Mouse (Mus musculus) kidney, adult 2 months (tissue): Measurements from ENCODE around the gene Pde4d. TPM values are rescaled to one million over a fixed set of nuclear protein-coding genes. Genes with fewer than 3 reads are reported as not detected.

Experiments
- DNase-seq: peaks from one replicate; pipeline ENCODE4 v3.0.0; 2021
- H3K27ac ChIP-seq: fragments of 200-500 bp; 2 replicates; pipeline ENCODE4 v1.5.1; 2012; ENCODE audit warnings: low read depth, low read length, control low read depth, inconsistent platforms; ENCODE audit not compliant: insufficient read depth
- H3K27me3 ChIP-seq: fragments of 200-500 bp; replicated peaks from 2 replicates; pipeline ENCODE4 v1.6.1; 2012; ENCODE audit warnings: mild to moderate bottlenecking, moderate library complexity, low read length, inconsistent platforms; ENCODE audit not compliant: control insufficient read depth, insufficient read depth
- H3K36me3 ChIP-seq: fragments of 200-500 bp; 2 replicates; pipeline ENCODE4 v1.6.1; 2012; ENCODE audit warnings: mild to moderate bottlenecking, moderate library complexity, low read length, inconsistent platforms; ENCODE audit not compliant: control insufficient read depth, insufficient read depth
- H3K4me1 ChIP-seq: fragments of 200-500 bp; 2 replicates; pipeline ENCODE4 v1.6.1; 2011; ENCODE audit warnings: low read length; ENCODE audit not compliant: control insufficient read depth, insufficient read depth
- H3K4me3 ChIP-seq: fragments of 200-500 bp; 2 replicates; pipeline ENCODE4 v1.5.1; 2011; ENCODE audit warnings: mild to moderate bottlenecking, low read depth, low read length, control low read depth; ENCODE audit not compliant: insufficient read depth
- CTCF ChIP-seq: fragments of 200-500 bp; conservative IDR thresholded peaks from 2 replicates; pipeline ENCODE4 v1.5.1; 2011; ENCODE audit warnings: low read depth, mild to moderate bottlenecking, control low read depth, low read length, moderate library complexity, mixed read lengths; ENCODE audit not compliant: insufficient read depth, insufficient read length
- POLR2A ChIP-seq: fragments of 200-500 bp; IDR thresholded peaks from one replicate; pipeline ENCODE4 v1.6.1; 2011; ENCODE audit warnings: low read depth, low read length, control low read depth
- WGBS: fragments of 180-500 bp; shearing (Covaris S2); methylation state at CpG from one replicate; pipeline ENCODE4 v1.1.7; 2018; 5-methylcytosine and 5-hydroxymethylcytosine counted together
- polyA plus RNA-seq: library from polyadenylated mRNA; depleted of rRNA; stranded (reverse); fragments of >200 nt; gene quantifications from 2 replicates; pipeline ENCODE4 v1.2.3, GENCODE M21; 2012

Gene Pde4d
- polyA plus RNA-seq, 1 experiment = 18.3 TPM

DNA sequence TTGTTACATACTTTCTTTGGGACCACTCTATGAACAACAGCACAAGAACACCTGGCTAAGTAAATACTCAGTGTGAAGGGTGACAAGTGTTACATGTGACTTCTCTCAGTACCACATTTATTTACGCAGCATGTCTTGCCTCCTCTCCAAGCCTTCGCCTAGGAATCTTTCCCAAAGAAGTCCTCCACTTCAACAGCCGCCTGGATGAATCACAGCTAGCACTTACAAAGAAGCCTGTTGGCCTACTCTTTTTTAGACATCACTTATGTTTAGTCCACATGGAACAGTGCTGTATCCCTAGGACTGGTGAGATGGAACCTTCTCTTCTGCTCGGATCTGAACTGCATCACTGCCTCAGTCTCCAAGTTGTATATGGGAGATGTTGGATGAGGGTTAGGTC lies 741.4 kb downstream of the Pde4d start:
- DNase-seq = no peak
- Histone ChIP-seq H3K27me3 (no peaks in the 10 kb centered on the region), H3K36me3 (no peaks in the 10 kb centered on the region), H3K4me1 (no peaks in the 10 kb centered on the region), H3K4me3 (no peak overlapping the region), H3K27ac (no peak overlapping the region)
- 89% methylated on average over 4 of the region's 4 CpGs for WGBS
- no peak for TF ChIP-seq POLR2A
- TF ChIP-seq CTCF = no peak

DNA sequence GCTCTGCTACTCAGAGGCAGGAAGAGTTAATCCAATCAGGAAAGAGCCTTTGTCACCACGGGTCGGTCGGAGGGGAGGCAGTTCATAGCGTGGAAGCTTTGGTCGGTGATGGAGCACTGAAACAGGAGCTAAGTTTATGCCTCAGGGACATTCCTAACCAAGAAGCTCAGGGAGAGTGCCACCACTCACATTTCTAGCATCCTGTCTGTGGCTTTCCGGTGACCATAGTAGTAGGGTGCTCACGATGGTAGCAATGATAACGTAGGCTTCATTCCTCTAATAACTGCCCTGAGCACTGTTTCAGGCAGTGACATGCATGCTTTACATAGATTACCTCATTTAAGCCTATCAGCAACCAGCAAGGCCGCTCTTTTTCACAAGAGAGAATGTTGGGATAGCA lies 755.8 kb downstream of the Pde4d start:
- DNase-seq = no peak
- TF ChIP-seq POLR2A = no peak
- TF ChIP-seq CTCF = no peak
- Histone ChIP-seq H3K27ac (no peak overlapping the region), H3K36me3 (no peaks in the 10 kb centered on the region), H3K27me3 (no peaks in the 10 kb centered on the region), H3K4me3 (no peak overlapping the region), H3K4me1 (no peaks in the 10 kb centered on the region)
- 50% methylated on average over 9 of the region's 9 CpGs for WGBS

DNA sequence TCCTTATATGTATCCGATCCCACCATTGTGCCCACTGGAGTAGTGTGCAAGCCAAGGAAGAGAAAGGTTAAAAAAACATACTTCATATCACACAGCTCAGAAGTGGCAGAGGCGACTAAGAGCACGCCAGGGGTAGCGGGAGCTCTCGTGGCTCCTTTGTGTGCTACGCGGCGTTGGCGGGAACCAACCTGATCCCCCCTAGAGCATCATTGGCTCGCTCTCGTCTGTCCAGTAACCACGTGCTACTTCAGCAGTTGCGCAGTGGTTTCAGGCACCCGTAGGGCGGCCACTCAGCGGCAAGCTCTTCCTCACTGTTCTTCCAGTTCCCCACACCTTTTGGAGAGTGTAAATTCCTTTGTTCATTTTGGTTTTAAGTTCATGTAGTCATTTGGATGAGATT lies 758.9 kb downstream of the Pde4d start:
- H3K36me3 ChIP-seq = no peaks in the 10 kb centered on the region
- no peak overlapping the region for H3K27ac ChIP-seq
- H3K27me3 ChIP-seq = no peaks in the 10 kb centered on the region
- no peaks in the 10 kb centered on the region; the same call in 1 of the 2 replicates for H3K4me1 ChIP-seq
- DNase-seq = no peak
- no peak overlapping the region for H3K4me3 ChIP-seq
- 94% methylated on average over 16 of the region's 16 CpGs for WGBS
- no peak for TF ChIP-seq POLR2A

DNA sequence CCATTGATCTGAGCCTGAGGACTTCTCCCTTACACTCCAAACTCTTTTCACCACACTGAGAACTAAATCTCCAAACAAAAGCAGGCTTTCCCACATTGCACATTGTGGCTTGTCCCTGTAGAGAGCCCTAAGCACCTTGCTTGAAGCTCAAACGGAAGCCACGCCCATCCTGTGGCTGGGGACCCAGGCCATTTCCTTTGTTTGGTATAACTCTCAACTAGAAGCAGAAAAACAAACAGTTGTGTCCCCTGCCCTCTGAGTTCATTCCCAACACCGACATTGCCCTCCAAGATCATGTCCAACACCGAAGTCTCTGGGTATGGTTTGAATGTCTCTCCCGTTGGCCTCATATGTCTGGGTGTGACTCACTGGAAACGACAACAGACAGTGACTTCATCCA lies 759.7 kb downstream of the Pde4d start:
- TF ChIP-seq CTCF (no peak), POLR2A (no peak)
- no peak overlapping the region for H3K27ac ChIP-seq
- 58% methylated on average over 6 of the region's 6 CpGs for WGBS

DNA sequence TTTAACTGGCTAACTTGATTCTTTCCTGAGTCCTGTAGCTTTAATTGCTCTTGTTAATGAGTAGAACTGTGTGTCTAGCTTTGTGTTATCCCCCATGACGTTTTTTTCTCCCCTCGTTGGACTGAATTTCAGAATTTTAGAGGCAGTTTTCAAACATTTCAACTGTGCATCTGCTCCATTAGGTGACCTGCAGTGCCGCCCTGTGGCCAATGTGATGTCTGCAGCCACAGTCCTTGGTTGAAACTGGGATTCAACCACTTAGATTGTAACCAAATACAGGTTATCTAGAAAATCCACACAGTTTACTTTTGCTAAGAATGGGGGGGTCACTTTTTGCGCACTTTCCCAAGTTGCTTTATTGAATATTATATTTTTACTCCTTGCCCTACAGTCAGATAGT lies 760.7 kb downstream of the Pde4d start:
- no peaks in the 10 kb centered on the region for H3K27me3 ChIP-seq

More for the DNA sequence above, 759.7 kb downstream of the Pde4d start:
- H3K4me3 ChIP-seq = no peak overlapping the region
- no peaks in the 10 kb centered on the region for H3K27me3 ChIP-seq
- peak; percentile 28 for DNase-seq
- no peaks in the 10 kb centered on the region for H3K36me3 ChIP-seq
- H3K4me1 ChIP-seq = no peaks in the 10 kb centered on the region; the same call in 1 of the 2 replicates

DNA sequence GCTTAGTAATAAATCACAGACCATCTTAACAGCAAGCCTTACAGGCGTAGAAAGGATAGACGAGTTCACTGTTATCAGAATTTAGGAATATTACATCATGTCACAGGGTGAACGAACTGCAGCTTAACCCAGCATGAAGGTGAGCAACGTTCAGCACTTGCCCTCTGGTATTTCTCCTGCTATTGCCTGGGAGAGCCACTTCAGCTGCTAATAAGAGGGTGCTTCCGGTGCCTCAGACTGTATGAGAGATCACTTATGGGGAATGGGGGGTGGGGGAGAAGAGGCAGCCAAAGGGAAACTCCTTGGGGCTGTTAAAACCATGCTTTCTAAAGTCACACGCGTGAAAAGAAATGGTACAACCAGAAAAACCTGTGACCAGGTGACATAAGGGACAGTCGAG lies 761.7 kb downstream of the Pde4d start:
- DNase-seq = no peak
- no peaks in the 10 kb centered on the region for H3K27me3 ChIP-seq
- no peaks in the 10 kb centered on the region; the same call in 1 of the 2 replicates for H3K4me1 ChIP-seq
- no peak overlapping the region for H3K4me3 ChIP-seq
- TF ChIP-seq CTCF = no peak
- TF ChIP-seq POLR2A = no peak
- WGBS = 57% methylated on average over 8 of the region's 8 CpGs
- H3K36me3 ChIP-seq = no peaks in the 10 kb centered on the region
- no peak overlapping the region for H3K27ac ChIP-seq

More for the DNA sequence above, 760.7 kb downstream of the Pde4d start:
- Histone ChIP-seq H3K4me1 (no peaks in the 10 kb centered on the region; the same call in 1 of the 2 replicates), H3K36me3 (no peaks in the 10 kb centered on the region), H3K4me3 (no peak overlapping the region), H3K27ac (no peak overlapping the region)
- peak; percentile 86 for TF ChIP-seq CTCF
- TF ChIP-seq POLR2A = no peak
- 2% methylated on average over 4 of the region's 4 CpGs for WGBS
- peak; percentile 71 for DNase-seq

DNA sequence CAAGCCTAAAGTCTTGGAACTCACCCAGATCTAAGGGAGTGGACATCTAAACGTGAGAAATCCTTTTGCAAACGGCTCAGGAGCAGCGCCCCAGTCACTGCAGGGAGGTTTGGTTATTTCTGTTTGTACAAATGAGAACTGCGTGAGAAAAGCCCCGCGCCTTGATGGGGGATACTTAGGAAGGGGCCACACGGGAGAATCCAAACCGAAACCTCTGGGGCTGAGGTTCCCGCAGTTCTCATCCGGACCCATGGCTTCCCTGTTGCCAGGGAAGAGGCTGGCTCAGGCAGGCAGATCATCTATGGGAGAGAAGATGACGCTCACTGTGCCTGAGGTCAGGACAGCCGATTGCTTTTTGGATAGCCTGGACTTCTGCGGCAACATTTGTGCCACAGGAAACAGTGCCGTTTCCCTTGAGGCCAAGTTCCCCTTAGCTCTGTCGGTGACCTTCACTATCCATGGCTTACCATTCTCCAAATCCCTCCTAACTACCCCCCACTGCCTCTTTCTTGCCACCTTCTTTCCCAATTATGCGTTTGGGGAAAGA lies 762.3 kb downstream of the Pde4d start:
- WGBS = 41% methylated on average over 16 of the region's 16 CpGs
- TF ChIP-seq POLR2A = no peak
- no peak for TF ChIP-seq CTCF
- Histone ChIP-seq H3K36me3 (no peaks in the 10 kb centered on the region), H3K4me3 (peak overlapping the region; percentile 14; the same call in 1 of the 2 replicates), H3K27me3 (no peaks in the 10 kb centered on the region), H3K4me1 (no peaks in the 10 kb centered on the region; the same call in 1 of the 2 replicates), H3K27ac (no peak overlapping the region)
- no peak for DNase-seq
